Mouse (Mus musculus) hindbrain, embryonic 15.5 days (tissue): ENCODE measurements around the gene Lrmda. TPM values are rescaled to one million over a fixed set of nuclear protein-coding genes. Genes with fewer than 3 reads are reported as not detected.

Experiments
- ATAC-seq: fragments of 200-750 bp; cut with Nextera tagmentation; 2 replicates; pipeline ENCODE4 v1.8.0; 2017; ENCODE audit warnings: low read depth, moderate number of reproducible peaks, moderate TSS enrichment; ENCODE audit not compliant: low FRiP score
- H3K27ac ChIP-seq: fragments of 300-500 bp; sonication (generic); replicated peaks from 2 replicates; pipeline ENCODE4 v1.5.1; 2015; ENCODE audit warnings: mild to moderate bottlenecking, inconsistent platforms
- H3K27me3 ChIP-seq: fragments of 300-500 bp; sonication (generic); 2 replicates; pipeline ENCODE4 v1.6.1; 2015; ENCODE audit warnings: control low read depth, inconsistent platforms
- H3K36me3 ChIP-seq: fragments of 300-500 bp; sonication (generic); 2 replicates; pipeline ENCODE4 v1.6.1; 2015; ENCODE audit warnings: control low read depth, inconsistent platforms
- H3K4me1 ChIP-seq: fragments of 300-500 bp; sonication (generic); replicated peaks from 2 replicates; pipeline ENCODE4 v1.6.1; 2015; ENCODE audit warnings: control low read depth, inconsistent platforms
- H3K4me2 ChIP-seq: fragments of 300-500 bp; sonication (generic); 2 replicates; pipeline ENCODE4 v1.6.1; 2015; ENCODE audit warnings: moderate library complexity, mild to moderate bottlenecking, inconsistent platforms
- H3K4me3 ChIP-seq: fragments of 300-500 bp; sonication (generic); 2 replicates; pipeline ENCODE4 v1.5.1; 2015; ENCODE audit warnings: mild to moderate bottlenecking, inconsistent platforms
- H3K9ac ChIP-seq: fragments of 300-500 bp; sonication (generic); 2 replicates; pipeline ENCODE4 v1.6.1; 2015; ENCODE audit warnings: inconsistent platforms
- H3K9me3 ChIP-seq: fragments of 300-500 bp; sonication (generic); 2 replicates; pipeline ENCODE4 v1.6.1; 2016; ENCODE audit warnings: control low read depth, inconsistent platforms
- WGBS: fragments of 180-500 bp; shearing (Covaris S2); methylation state at CpG from one replicate; pipeline ENCODE4 v1.1.7; 2015; 5-methylcytosine and 5-hydroxymethylcytosine counted together
- polyA plus RNA-seq: library from polyadenylated mRNA; unstranded; fragments of >200 nt; fragmentation: Nextera tagmentation; extraction: Ambion mirVana; gene quantifications from 2 replicates; pipeline ENCODE4 v1.2.1, GENCODE M21; 2015

Gene Lrmda
- polyA plus RNA-seq, 1 experiment from 2014 or later = 0.23 TPM

GRCm38 (mm10) chr14:22473451-22473850, 453.9 kb downstream of the Lrmda start:
- H3K27ac ChIP-seq = no peak overlapping the region
- H3K27me3 ChIP-seq = no peaks in the 10 kb centered on the region
- H3K9ac ChIP-seq = no peak overlapping the region
- H3K4me1 ChIP-seq = no peaks in the 10 kb centered on the region
- H3K36me3 ChIP-seq = no peaks in the 10 kb centered on the region
- no peak overlapping the region for H3K4me3 ChIP-seq
- ATAC-seq = no peak
- no peaks in the 10 kb centered on the region for H3K9me3 ChIP-seq
- H3K4me2 ChIP-seq = no peak overlapping the region
- WGBS = 60% methylated on average over 7 of the region's 7 CpGs

GRCm38 (mm10) chr14:22473991-22474390, 454.5 kb downstream of the Lrmda start:
- Histone ChIP-seq H3K9me3 (no peaks in the 10 kb centered on the region), H3K9ac (no peak overlapping the region), H3K27me3 (no peaks in the 10 kb centered on the region), H3K4me3 (no peak overlapping the region), H3K36me3 (no peaks in the 10 kb centered on the region), H3K4me2 (no peak overlapping the region), H3K27ac (no peak overlapping the region), H3K4me1 (no peaks in the 10 kb centered on the region)
- 73% methylated on average over 6 of the region's 6 CpGs for WGBS
- no peak for ATAC-seq

- Histone ChIP-seq H3K4me3 (no peak overlapping the region), H3K36me3 (no peaks in the 10 kb centered on the region), H3K4me2 (no peak overlapping the region), H3K4me1 (peaks cover 4% of the 10 kb centered on the region; the same call in 1 of the 2 replicates), H3K9ac (no peak overlapping the region), H3K9me3 (no peaks in the 10 kb centered on the region), H3K27ac (no peak overlapping the region), H3K27me3 (no peaks in the 10 kb centered on the region)
- no peak for ATAC-seq
- WGBS = 97% methylated on average over 2 of the region's 2 CpGs
These were observed 473.8 kb downstream of the Lrmda start for GRCm38 (mm10) chr14:22493326-22493725.

- Histone ChIP-seq H3K27me3 (no peaks in the 10 kb centered on the region), H3K9ac (no peak overlapping the region), H3K4me1 (peaks cover 4% of the 10 kb centered on the region; the same call in 1 of the 2 replicates), H3K27ac (no peak overlapping the region), H3K4me3 (no peak overlapping the region), H3K4me2 (no peak overlapping the region), H3K9me3 (no peaks in the 10 kb centered on the region), H3K36me3 (no peaks in the 10 kb centered on the region)
- peak; percentile 54; the same call in 1 of the 2 replicates for ATAC-seq
These were observed 474.8 kb downstream of the Lrmda start for GRCm38 (mm10) chr14:22494290-22494689.

GRCm38 (mm10) chr14:22494866-22495265, 475.4 kb downstream of the Lrmda start:
- WGBS = 13% methylated on average over 10 of the region's 10 CpGs
- H3K27ac ChIP-seq = peak overlapping the region; percentile 12; the same call in 1 of the 2 replicates

GRCm38 (mm10) chr14:22495286-22495685, 475.8 kb downstream of the Lrmda start:
- H3K4me3 ChIP-seq = no peak overlapping the region
- no peaks in the 10 kb centered on the region for H3K27me3 ChIP-seq
- H3K9me3 ChIP-seq = no peaks in the 10 kb centered on the region
- 20% methylated on average over 8 of the region's 8 CpGs for WGBS
- H3K9ac ChIP-seq = no peak overlapping the region
- H3K4me2 ChIP-seq = no peak overlapping the region
- H3K27ac ChIP-seq = no peak overlapping the region
- peak; percentile 76; the same call in 1 of the 2 replicates for ATAC-seq
- peaks cover 4% of the 10 kb centered on the region; the same call in 1 of the 2 replicates for H3K4me1 ChIP-seq
- H3K36me3 ChIP-seq = no peaks in the 10 kb centered on the region

More at GRCm38 (mm10) chr14:22494866-22495265, 475.4 kb downstream of the Lrmda start:
- Histone ChIP-seq H3K4me1 (peaks cover 4% of the 10 kb centered on the region; the same call in 1 of the 2 replicates), H3K4me2 (no peak overlapping the region), H3K36me3 (no peaks in the 10 kb centered on the region), H3K4me3 (no peak overlapping the region), H3K9me3 (no peaks in the 10 kb centered on the region), H3K9ac (no peak overlapping the region), H3K27me3 (no peaks in the 10 kb centered on the region)
- peak; percentile 42; the same call in 1 of the 2 replicates for ATAC-seq

GRCm38 (mm10) chr14:22497636-22498131, 478.2 kb downstream of the Lrmda start:
- Histone ChIP-seq H3K9me3 (no peaks in the 10 kb centered on the region), H3K4me3 (no peak overlapping the region), H3K4me2 (no peak overlapping the region), H3K27me3 (no peaks in the 10 kb centered on the region), H3K9ac (no peak overlapping the region), H3K36me3 (no peaks in the 10 kb centered on the region), H3K27ac (no peak overlapping the region), H3K4me1 (peaks cover 4% of the 10 kb centered on the region; the same call in 1 of the 2 replicates)
- WGBS = 87% methylated on average over 4 of the region's 4 CpGs
- no peak for ATAC-seq

- Histone ChIP-seq H3K36me3 (no peaks in the 10 kb centered on the region), H3K4me1 (peaks cover 7% of the 10 kb centered on the region), H3K27me3 (0 out of 2 replicates have a peak, but pooled peaks cover 5% of the 10 kb centered on the region), H3K9me3 (no peaks in the 10 kb centered on the region), H3K4me3 (no peak overlapping the region), H3K27ac (no peak overlapping the region), H3K4me2 (no peak overlapping the region), H3K9ac (no peak overlapping the region)
- ATAC-seq = no peak
- WGBS = 79% methylated on average over 6 of the region's 6 CpGs
These were observed 490.4 kb downstream of the Lrmda start for GRCm38 (mm10) chr14:22509747-22510530.

GRCm38 (mm10) chr14:22510531-22510785, 490.9 kb downstream of the Lrmda start:
- Histone ChIP-seq H3K36me3 (no peaks in the 10 kb centered on the region), H3K9me3 (no peaks in the 10 kb centered on the region), H3K4me3 (no peak overlapping the region), H3K4me1 (peaks cover 10% of the 10 kb centered on the region; the same call in 1 of the 2 replicates), H3K9ac (no peak overlapping the region), H3K4me2 (no peak overlapping the region), H3K27ac (no peak overlapping the region), H3K27me3 (0 out of 2 replicates have a peak, but pooled peaks cover 5% of the 10 kb centered on the region)
- no peak for ATAC-seq

- no peak for ATAC-seq
- H3K4me2 ChIP-seq = no peak overlapping the region
- H3K4me1 ChIP-seq = 0 out of 2 replicates have a peak, but pooled peaks cover 6% of the 10 kb centered on the region
- H3K36me3 ChIP-seq = no peaks in the 10 kb centered on the region
- H3K9me3 ChIP-seq = no peaks in the 10 kb centered on the region
- H3K27me3 ChIP-seq = 0 out of 2 replicates have a peak, but pooled peaks cover 5% of the 10 kb centered on the region
- H3K4me3 ChIP-seq = no peak overlapping the region
- no peak overlapping the region for H3K9ac ChIP-seq
- 49% methylated on average over 5 of the region's 5 CpGs for WGBS
- no peak overlapping the region for H3K27ac ChIP-seq
These were observed 495.0 kb downstream of the Lrmda start for GRCm38 (mm10) chr14:22514362-22515084.

- H3K9ac ChIP-seq = no peak overlapping the region
- no peak for ATAC-seq
- H3K27ac ChIP-seq = no peak overlapping the region
- H3K4me3 ChIP-seq = no peak overlapping the region
- no peaks in the 10 kb centered on the region for H3K9me3 ChIP-seq
- H3K27me3 ChIP-seq = no peaks in the 10 kb centered on the region
- 71% methylated on average over 3 of the region's 3 CpGs for WGBS
- H3K36me3 ChIP-seq = no peaks in the 10 kb centered on the region
- H3K4me1 ChIP-seq = no peaks in the 10 kb centered on the region
- H3K4me2 ChIP-seq = no peak overlapping the region
These were observed 511.2 kb downstream of the Lrmda start for GRCm38 (mm10) chr14:22530706-22531105.

GRCm38 (mm10) chr14:22533501-22533900, 514.0 kb downstream of the Lrmda start:
- ATAC-seq = no peak
- Histone ChIP-seq H3K4me3 (no peak overlapping the region), H3K27me3 (no peaks in the 10 kb centered on the region), H3K9ac (no peak overlapping the region), H3K4me2 (no peak overlapping the region), H3K4me1 (no peaks in the 10 kb centered on the region), H3K36me3 (no peaks in the 10 kb centered on the region), H3K9me3 (no peaks in the 10 kb centered on the region), H3K27ac (no peak overlapping the region)
- WGBS = 81% methylated on average over 3 of the region's 3 CpGs
